Mouse (Mus musculus): ENCODE results near the gene Hist2h2ac.

GRCm38 (mm10) chr3:96192977-96193376 is 27.7 kb downstream of the Hist2h2ac start:
- TF ChIP-seq POLR2AphosphoS5 (IDR thresholded peaks at IDR 0.05; ENCODE audit: insufficient replicate concordance, low read depth, low read length) (no peak), CTCF (IDR thresholded peaks at IDR 0.05; ENCODE audit: low read depth, low read length) (no peak), TAL1 (conservative IDR thresholded peaks at IDR 0.05; ENCODE audit: low read depth, low read length) (no peak)
